Comparison of ENCODE assay signal across 10 mouse cellular contexts in genomic region chrX:50924629-50925364, GRCm38 (mm10). TPM values are rescaled to one million over a fixed set of nuclear protein-coding genes. Genes with fewer than 3 reads are reported as not detected.
DNase-seq lines count a peak whose midpoint lies in the region; ATAC-seq lines count a peak whose summit lies in the region.
"Had no signal": no experiment of that assay in that cellular context is flagged by ENCODE, and none has a peak within 500 bp of the region (broad histone marks: within the 10 kb centered on the region; RNA-seq: fewer than 3 reads in every experiment).

No protein-coding gene starts in this region.

- no peaks in the 10 kb centered on the region for H3K9me3 ChIP-seq in heart, embryonic 13.5 days
- H3K9me3 ChIP-seq in liver, embryonic 13.5 days (replicated peaks), result no peaks in the 10 kb centered on the region
- H3K9me3 ChIP-seq: embryonic facial prominence, embryonic 12.5 days; limb, embryonic 12.5 days had no signal

- peak overlapping the region; percentile 41 for H3K4me2 ChIP-seq in heart, embryonic 13.5 days
- H3K4me2 ChIP-seq in liver, embryonic 13.5 days, result peak overlapping the region; percentile 28
- H3K4me2 ChIP-seq: embryonic facial prominence, embryonic 12.5 days; limb, embryonic 12.5 days had no signal

- H3K36me3 ChIP-seq in heart, embryonic 13.5 days, result no peaks in the 10 kb centered on the region
- H3K36me3 ChIP-seq in liver, embryonic 13.5 days, result no peaks in the 10 kb centered on the region
- H3K36me3 ChIP-seq: embryonic facial prominence, embryonic 12.5 days; limb, embryonic 12.5 days had no signal

- ATAC-seq in heart, embryonic 13.5 days (ENCODE audit: extremely low read depth, insufficient number of reproducible peaks, low FRiP score, low TSS enrichment), result no peak
- ATAC-seq in liver, embryonic 13.5 days (ENCODE audit: low read depth), result no peak

- H3K27me3 ChIP-seq in heart, embryonic 13.5 days (replicated peaks), result no peaks in the 10 kb centered on the region
- no peaks in the 10 kb centered on the region for H3K27me3 ChIP-seq in liver, embryonic 13.5 days

- peak overlapping the region; percentile 16 for H3K4me3 ChIP-seq in heart, embryonic 13.5 days
- no peak overlapping the region; the same call in 1 of the 2 replicates for H3K4me3 ChIP-seq in liver, embryonic 13.5 days (replicated peaks)
- H3K4me3 ChIP-seq: embryonic facial prominence, embryonic 12.5 days; limb, embryonic 12.5 days had no signal

- intact Hi-C loops in left cerebral cortex, postnatal 10 days (cut with DNase I), result no loop called here

- H3K4me1 ChIP-seq in heart, embryonic 13.5 days, result no peaks in the 10 kb centered on the region
- H3K4me1 ChIP-seq in liver, embryonic 13.5 days (replicated peaks), result peaks cover 15% of the 10 kb centered on the region
- H3K4me1 ChIP-seq: embryonic facial prominence, embryonic 12.5 days; limb, embryonic 12.5 days had no signal

- H3K9ac ChIP-seq in heart, embryonic 13.5 days, result no peak overlapping the region
- H3K9ac ChIP-seq in liver, embryonic 13.5 days, result no peak overlapping the region
- H3K9ac ChIP-seq: embryonic facial prominence, embryonic 12.5 days; limb, embryonic 12.5 days had no signal

- no peak overlapping the region for H3K27ac ChIP-seq in heart, embryonic 13.5 days (replicated peaks)
- no peak overlapping the region for H3K27ac ChIP-seq in liver, embryonic 13.5 days
- H3K27ac ChIP-seq: embryonic facial prominence, embryonic 12.5 days; limb, embryonic 12.5 days had no signal

- DNase-seq in left cerebral cortex, adult 11 months (ENCODE audit: low spot score), result peak; percentile 6
- no peak for DNase-seq in left cerebral cortex, postnatal 10 days (ENCODE audit: extremely low spot score in 1 of 2, low spot score in 2 of 2)
- DNase-seq in adrenal gland, postnatal 36 days, result peak; percentile 4 to 21
- no peak for DNase-seq in liver, embryonic 13.5 days
- peak; percentile 4 to 9 for DNase-seq in thymus, postnatal 36 days
- DNase-seq in spleen, postnatal 14 days (ENCODE audit: low spot score in 2 of 2), result no peak

- 23% methylated on average over 18 of the region's 18 CpGs for WGBS in heart, embryonic 13.5 days
- 32% methylated on average over 18 of the region's 18 CpGs for WGBS in liver, embryonic 13.5 days (ENCODE audit: insufficient replicate concordance)

RNA-seq across cellular contexts. Expression of gene Frmd7, which starts 17.7 kb away (rescaled TPM):
- under 1 TPM; 0.69 to 0.85 TPM for total RNA-seq in left cerebral cortex, postnatal 10 days (2021)
- not detected for total RNA-seq in adrenal gland, postnatal 36 days (2021)
- 0.14 TPM in 1 of 2 replicates, not detected in the other for polyA plus RNA-seq in heart, embryonic 13.5 days (2015; fragmentation: Nextera tagmentation; extraction: Ambion mirVana)
- polyA plus RNA-seq in liver, embryonic 13.5 days (2015; fragmentation: Nextera tagmentation; extraction: Ambion mirVana), result 0.12 and 0.23 TPM in 2 replicates
- polyA plus RNA-seq: small intestine, adult 2 months had no signal

Comparison
In these comparisons a context has a peak if more than half of its experiments do, and no peak if none do; other contexts are left out.
1. DNase-seq: peak in left cerebral cortex, adult 11 months (single experiment), adrenal gland, postnatal 36 days (2 of 2) and thymus, postnatal 36 days (2 of 2); none in left cerebral cortex, postnatal 10 days (0 of 2), liver, embryonic 13.5 days (single experiment) and spleen, postnatal 14 days (0 of 2).